Mouse (Mus musculus): Measurements from ENCODE around the gene Ggt6.

- TF ChIP-seq UBTF (IDR thresholded peaks at IDR 0.05; ENCODE audit: low read depth, low read length): no peak
- no peak for TF ChIP-seq CTCF (conservative IDR thresholded peaks at IDR 0.05 in 1 of 2, IDR thresholded peaks at IDR 0.05 in 1 of 2; ENCODE audit: low read depth in 2 of 2, low read length in 2 of 2)
- TF ChIP-seq ZMIZ1 (IDR thresholded peaks at IDR 0.05; ENCODE audit: low read depth, low read length): no peak
- TF ChIP-seq MXI1 (IDR thresholded peaks at IDR 0.05; ENCODE audit: low read depth, low read length): no peak
- TF ChIP-seq USF1 (IDR thresholded peaks at IDR 0.05; ENCODE audit: low read depth, low read length): no peak
- no peak for TF ChIP-seq POLR2A (IDR thresholded peaks at IDR 0.05; ENCODE audit: low read depth, low read length)
Measured at GRCm38 (mm10) chr11:72487739-72488138, 52.4 kb downstream of the Ggt6 start.
